Mouse (Mus musculus): ENCODE measurements around the gene Scml4.

- TF ChIP-seq CTCF (IDR thresholded peaks at IDR 0.05; ENCODE audit: low read depth, low read length) (no peak), POLR2A (IDR thresholded peaks at IDR 0.05; ENCODE audit: borderline replicate concordance, low read depth, low read length) (no peak)
Measured at GRCm38 (mm10) chr10:42930121-42930650, 70.0 kb downstream of the Scml4 start.
